Comparison of ENCODE assay signal across 8 mouse cellular contexts in the genomic region with DNA sequence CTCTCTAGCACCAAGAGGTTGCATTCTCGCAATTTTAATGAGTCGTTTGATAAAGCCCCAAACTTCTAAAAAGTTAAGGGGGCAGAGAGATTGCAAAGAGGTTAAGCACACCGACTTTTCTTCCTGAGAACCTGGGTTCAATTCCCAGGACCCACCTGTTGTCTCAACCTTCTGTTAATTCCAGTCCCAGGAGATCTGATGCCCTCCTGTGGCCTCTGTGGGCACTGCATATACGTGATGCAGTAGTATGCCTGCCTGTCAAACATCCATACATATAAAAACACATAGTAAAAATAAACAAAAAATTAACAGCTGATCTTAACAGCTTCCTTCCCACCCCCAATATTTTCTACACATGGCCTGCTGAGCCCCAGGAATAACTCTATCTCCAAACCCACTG.
A peak's percentile ranks its signal among the peaks of the same experiment; 100 is the strongest.
DNase-seq lines count a peak whose midpoint lies in the region; ATAC-seq and TF ChIP-seq lines count a peak whose summit lies in the region.

No protein-coding gene starts in this region.

- TF ChIP-seq EP300 in liver, postnatal 0 days (IDR thresholded peaks at IDR 0.05; ENCODE audit: low read depth): no peak

- H3K27ac ChIP-seq in liver, postnatal 0 days (ENCODE audit: low read depth): no peak overlapping the region

- no peak overlapping the region for H3K9ac ChIP-seq in liver, postnatal 0 days (replicated peaks)

- no peak overlapping the region for H3K4me3 ChIP-seq in liver, postnatal 0 days (ENCODE audit: low read depth, low read length)

- no peak overlapping the region for H3K4me2 ChIP-seq in liver, postnatal 0 days (ENCODE audit: low read depth, low read length)

- no peaks in the 10 kb centered on the region for H3K36me3 ChIP-seq in liver, postnatal 0 days (replicated peaks; ENCODE audit: insufficient read depth, low read length)

- peak; percentile 31 for DNase-seq in embryo, embryonic 11 days
- no peak for DNase-seq in embryo, embryonic 9.5 days (ENCODE audit: extremely low spot score)
- peak; percentile 23 for DNase-seq in ovary, postnatal 36 days (ENCODE audit: low spot score)
- DNase-seq in ovary, postnatal 14 days (ENCODE audit: low spot score): no peak
- DNase-seq in c-Kit-positive CD71-positive TER-119-negative erythroid progenitor cells, embryonic 14.5 days (ENCODE audit: low read depth): peak; percentile 14
- DNase-seq in liver, postnatal 0 days: peak; percentile 34
- DNase-seq in thymus, postnatal 10 days (ENCODE audit: low spot score in 2 of 2): peak; percentile 26 to 63
- no peak for DNase-seq in layer of hippocampus, postnatal 36 days

- ATAC-seq in liver, postnatal 0 days: no peak

- WGBS in liver, postnatal 0 days (ENCODE audit: insufficient replicate concordance): 73% methylated on average over 4 of the region's 4 CpGs

- peak; percentile 66 for TF ChIP-seq CTCF in liver, postnatal 0 days (IDR thresholded peaks at IDR 0.05; ENCODE audit: low read depth)

- no peaks in the 10 kb centered on the region for H3K27me3 ChIP-seq in liver, postnatal 0 days (ENCODE audit: insufficient read depth, low read length)

- no peaks in the 10 kb centered on the region for H3K9me3 ChIP-seq in liver, postnatal 0 days (ENCODE audit: low read length)

- no peaks in the 10 kb centered on the region for H3K4me1 ChIP-seq in liver, postnatal 0 days (ENCODE audit: insufficient read depth)

Comparison
In these comparisons a context has a peak if more than half of its experiments do, and no peak if none do; other contexts are left out.
1. DNase-seq: peak in embryo, embryonic 11 days (single experiment), ovary, postnatal 36 days (single experiment), c-Kit-positive CD71-positive TER-119-negative erythroid progenitor cells, embryonic 14.5 days (single experiment), liver, postnatal 0 days (single experiment) and thymus, postnatal 10 days (2 of 2); none in embryo, embryonic 9.5 days (single experiment), ovary, postnatal 14 days (single experiment) and layer of hippocampus, postnatal 36 days (0 of 2).